Comparison of ENCODE assay signal across 11 mouse cellular contexts in the genomic region with DNA sequence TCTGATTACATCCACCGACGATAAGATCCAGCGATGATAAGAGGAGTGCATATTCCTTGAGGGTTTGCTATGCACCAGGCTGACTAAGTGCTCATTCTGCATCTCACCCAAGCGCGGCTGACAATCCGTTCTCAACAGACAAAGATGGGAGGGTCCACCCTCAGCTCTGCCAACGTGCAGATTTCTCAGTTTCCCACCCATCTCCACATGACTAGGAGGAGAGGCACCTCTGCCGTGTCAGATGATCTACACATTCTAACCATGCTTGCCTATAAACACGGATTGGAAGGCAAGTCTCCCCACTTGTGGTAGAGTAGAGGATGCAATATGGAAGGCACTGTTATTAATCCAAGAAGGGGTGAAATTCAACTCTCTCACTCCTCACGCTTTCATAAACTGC. TPM values are rescaled to one million over a fixed set of nuclear protein-coding genes. Genes with fewer than 3 reads are reported as not detected.
DNase-seq lines count a peak whose midpoint lies in the region; ATAC-seq and TF ChIP-seq lines count a peak whose summit lies in the region.
"Had no signal": no experiment of that assay in that cellular context is flagged by ENCODE, and none has a peak within 500 bp of the region (broad histone marks: within the 10 kb centered on the region; RNA-seq: fewer than 3 reads in every experiment).

No protein-coding gene starts in this region.

- no peak overlapping the region for H3K4me3 ChIP-seq in hindbrain, embryonic 15.5 days
- H3K4me3 ChIP-seq in hindbrain, embryonic 11.5 days (ENCODE audit: low read depth, low read length): no peak overlapping the region
- H3K4me3 ChIP-seq in MEL (ENCODE audit: control insufficient read depth in 1 of 2, insufficient read depth in 1 of 2, low read depth in 2 of 2, low read length in 2 of 2): no peak overlapping the region
- no peak overlapping the region for H3K4me3 ChIP-seq in cortical plate, adult 2 months (ENCODE audit: insufficient read depth, low read length)
- no peak overlapping the region for H3K4me3 ChIP-seq in limb, embryonic 11.5 days (ENCODE audit: low read depth, low read length)
- H3K4me3 ChIP-seq: left cerebral cortex, adult 2 months had no signal

- no peaks in the 10 kb centered on the region for H3K36me3 ChIP-seq in hindbrain, embryonic 15.5 days
- no peaks in the 10 kb centered on the region for H3K36me3 ChIP-seq in hindbrain, embryonic 11.5 days (ENCODE audit: control insufficient read depth, insufficient read depth, low read length)
- no peaks in the 10 kb centered on the region; a peak in 1 of 4 replicates for H3K36me3 ChIP-seq in MEL (ENCODE audit: control insufficient read depth in 1 of 2, insufficient read depth in 2 of 2, low read length in 2 of 2)
- no peaks in the 10 kb centered on the region for H3K36me3 ChIP-seq in limb, embryonic 11.5 days (ENCODE audit: control insufficient read depth, insufficient read depth, low read length)

- no peak for DNase-seq in hindbrain, embryonic 11.5 days (ENCODE audit: low spot score)
- DNase-seq in MEL (ENCODE audit: low read depth, low spot score): no peak
- DNase-seq in limb, embryonic 11.5 days (ENCODE audit: low spot score): no peak
- no peak for DNase-seq in urinary bladder, adult 18-20 months (ENCODE audit: low spot score in 2 of 2)
- DNase-seq in frontal cortex, postnatal 36 days (ENCODE audit: low spot score in 2 of 2): no peak
- DNase-seq: kidney, adult 18-20 months; thymus, adult 2 months had no signal

- no peak for TF ChIP-seq EP300 in MEL (IDR thresholded peaks at IDR 0.05; ENCODE audit: low read depth in 1 of 2, low read length in 2 of 2)

- peaks cover 25% of the 10 kb centered on the region for H3K4me1 ChIP-seq in hindbrain, embryonic 15.5 days (replicated peaks)
- H3K4me1 ChIP-seq in hindbrain, embryonic 11.5 days (replicated peaks; ENCODE audit: control insufficient read depth, insufficient read depth, low read length): no peaks in the 10 kb centered on the region
- H3K4me1 ChIP-seq in MEL (ENCODE audit: control insufficient read depth in 1 of 2, insufficient read depth in 2 of 2, low read length in 2 of 2): peaks cover 3 to 11% of the 10 kb centered on the region in 2 experiments; a peak in 2 of 4 replicates
- H3K4me1 ChIP-seq in cortical plate, adult 2 months (ENCODE audit: control insufficient read depth, insufficient read depth, low read length): no peaks in the 10 kb centered on the region
- peaks cover 14% of the 10 kb centered on the region for H3K4me1 ChIP-seq in limb, embryonic 11.5 days (ENCODE audit: control insufficient read depth, insufficient read depth, low read length)

- H3K27ac ChIP-seq in hindbrain, embryonic 15.5 days (replicated peaks): peak overlapping the region; percentile 59
- H3K27ac ChIP-seq in hindbrain, embryonic 11.5 days (ENCODE audit: low read depth, low read length): no peak overlapping the region
- no peak overlapping the region for H3K27ac ChIP-seq in MEL (ENCODE audit: control insufficient read depth, low read depth, low read length)
- H3K27ac ChIP-seq in cortical plate, adult 2 months (ENCODE audit: insufficient read depth, low read length): 0 out of 2 replicates have a peak overlapping the region, but pooled peaks have one; percentile 43
- H3K27ac ChIP-seq in limb, embryonic 11.5 days (replicated peaks; ENCODE audit: low read depth, low read length): 0 out of 2 replicates have a peak overlapping the region, but pooled peaks have one; percentile 16

- 70% methylated on average over 10 of the region's 10 CpGs for WGBS in hindbrain, embryonic 15.5 days
- WGBS in hindbrain, embryonic 11.5 days: 75% methylated on average over 10 of the region's 10 CpGs
- WGBS in limb, embryonic 11.5 days: 65% methylated on average over 10 of the region's 10 CpGs

- no peak for TF ChIP-seq CTCF in MEL (IDR thresholded peaks at IDR 0.05 in 2 of 3, conservative IDR thresholded peaks at IDR 0.05 in 1 of 3; ENCODE audit: control insufficient read depth in 1 of 3, insufficient read depth in 1 of 3, low read depth in 2 of 3, low read length in 3 of 3, poor library complexity in 1 of 3, severe bottlenecking in 1 of 3)
- no peak for TF ChIP-seq CTCF in cortical plate, adult 2 months (IDR thresholded peaks at IDR 0.05; ENCODE audit: extremely low read depth, insufficient read depth, low read length)

- no peak for TF ChIP-seq RAD21 in MEL (IDR thresholded peaks at IDR 0.05; ENCODE audit: low read depth, low read length)

- no peak overlapping the region for H3K4me2 ChIP-seq in hindbrain, embryonic 15.5 days
- no peak overlapping the region for H3K4me2 ChIP-seq in hindbrain, embryonic 11.5 days (replicated peaks; ENCODE audit: low read depth, low read length)
- H3K4me2 ChIP-seq in limb, embryonic 11.5 days (ENCODE audit: low read depth, severe bottlenecking): 0 out of 2 replicates have a peak overlapping the region, but pooled peaks have one; percentile 16

- H3K79me2 ChIP-seq in MEL (ENCODE audit: control insufficient read depth, insufficient read depth, low read length, poor library complexity): no peaks in the 10 kb centered on the region

- no peak for ATAC-seq in hindbrain, embryonic 15.5 days (ENCODE audit: low FRiP score, low read depth)
- no peak for ATAC-seq in hindbrain, embryonic 11.5 days (ENCODE audit: low FRiP score)
- no peak for ATAC-seq in limb, embryonic 11.5 days (ENCODE audit: insufficient number of reproducible peaks, low FRiP score, low TSS enrichment, low read depth)

- no peak for TF ChIP-seq POLR2A in MEL (IDR thresholded peaks at IDR 0.05; ENCODE audit: control insufficient read depth in 1 of 2, insufficient read depth in 1 of 2, low read depth in 1 of 2, low read length in 2 of 2, poor library complexity in 1 of 2)
- TF ChIP-seq POLR2A in cortical plate, adult 2 months (IDR thresholded peaks at IDR 0.05; ENCODE audit: extremely low read depth, insufficient read depth, low read length): no peak

- no peak overlapping the region for H3K9ac ChIP-seq in hindbrain, embryonic 15.5 days
- no peak overlapping the region for H3K9ac ChIP-seq in hindbrain, embryonic 11.5 days (ENCODE audit: low read depth, low read length)
- H3K9ac ChIP-seq in MEL (ENCODE audit: control insufficient read depth, low read depth, low read length, poor library complexity, severe bottlenecking): no peak overlapping the region
- no peak overlapping the region; the same call in 1 of the 2 replicates for H3K9ac ChIP-seq in limb, embryonic 11.5 days (ENCODE audit: low read length)

- no peaks in the 10 kb centered on the region for H3K27me3 ChIP-seq in hindbrain, embryonic 15.5 days
- H3K27me3 ChIP-seq in hindbrain, embryonic 11.5 days (ENCODE audit: control insufficient read depth, insufficient read depth, low read length): no peaks in the 10 kb centered on the region
- no peaks in the 10 kb centered on the region; a peak in 4 of 4 replicates for H3K27me3 ChIP-seq in MEL (ENCODE audit: control insufficient read depth in 1 of 2, insufficient read depth in 2 of 2, low read length in 2 of 2)
- no peaks in the 10 kb centered on the region for H3K27me3 ChIP-seq in limb, embryonic 11.5 days (ENCODE audit: control insufficient read depth, insufficient read depth, low read length)

- no peaks in the 10 kb centered on the region for H3K9me3 ChIP-seq in hindbrain, embryonic 15.5 days
- no peaks in the 10 kb centered on the region for H3K9me3 ChIP-seq in hindbrain, embryonic 11.5 days (ENCODE audit: control insufficient read depth, low read length)
- no peaks in the 10 kb centered on the region for H3K9me3 ChIP-seq in MEL (replicated peaks; ENCODE audit: insufficient read depth, low read length)
- no peaks in the 10 kb centered on the region for H3K9me3 ChIP-seq in limb, embryonic 11.5 days (ENCODE audit: control insufficient read depth, low read length)

RNA-seq across cellular contexts. Expression of a gene that starts 7.0 kb away (rescaled TPM):
- 48.0 and 53.1 TPM in 2 replicates for polyA plus RNA-seq in hindbrain, embryonic 15.5 days (2015; fragmentation: Nextera tagmentation; extraction: Ambion mirVana)
- 5.5 and 5.7 TPM in 2 replicates for polyA plus RNA-seq in hindbrain, embryonic 11.5 days (2014; fragmentation: Nextera tagmentation; extraction: Ambion mirVana)
- not detected in 2 replicates for total RNA-seq in MEL (2012; rRNA removed)
- not detected for polyA plus RNA-seq in MEL (2012; ENCODE audit: insufficient read depth in 1 of 2, insufficient read length in 2 of 2, low read depth in 1 of 2, low replicate concordance in 2 of 2, missing spikeins in 1 of 2)
- 57.9 and 61.0 TPM in 2 replicates for polyA plus RNA-seq in cortical plate, adult 2 months (2012; rRNA removed)
- polyA plus RNA-seq in limb, embryonic 11.5 days (2014; fragmentation: Nextera tagmentation; extraction: Ambion mirVana): 4.8 and 5.0 TPM in 2 replicates

RNA-seq across cellular contexts. Expression of a gene that starts 21.6 kb away (rescaled TPM):
- polyA plus RNA-seq in hindbrain, embryonic 15.5 days (2015; fragmentation: Nextera tagmentation; extraction: Ambion mirVana): 7.5 and 8.0 TPM in 2 replicates
- polyA plus RNA-seq in hindbrain, embryonic 11.5 days (2014; fragmentation: Nextera tagmentation; extraction: Ambion mirVana): 0.29 and 0.39 TPM in 2 replicates
- not detected in 2 replicates for total RNA-seq in MEL (2012; rRNA removed)
- polyA plus RNA-seq in MEL (2012; ENCODE audit: insufficient read depth in 1 of 2, insufficient read length in 2 of 2, low read depth in 1 of 2, low replicate concordance in 2 of 2, missing spikeins in 1 of 2): under 1 TPM in 1 of 2 experiments, not detected in 1; 0.01 TPM
- polyA plus RNA-seq in cortical plate, adult 2 months (2012; rRNA removed): 89.5 and 92.4 TPM in 2 replicates
- 0.04 and 0.21 TPM in 2 replicates for polyA plus RNA-seq in limb, embryonic 11.5 days (2014; fragmentation: Nextera tagmentation; extraction: Ambion mirVana)

RNA-seq across cellular contexts. Expression of a gene that starts 22.4 kb away (rescaled TPM):
- polyA plus RNA-seq in hindbrain, embryonic 15.5 days (2015; fragmentation: Nextera tagmentation; extraction: Ambion mirVana): 9.5 and 11.8 TPM in 2 replicates
- polyA plus RNA-seq in hindbrain, embryonic 11.5 days (2014; fragmentation: Nextera tagmentation; extraction: Ambion mirVana): 7.7 and 8.2 TPM in 2 replicates
- 0.81 and 1.4 TPM in 2 replicates for total RNA-seq in MEL (2012; rRNA removed)
- polyA plus RNA-seq in MEL (2012; ENCODE audit: insufficient read depth in 1 of 2, insufficient read length in 2 of 2, low read depth in 1 of 2, low replicate concordance in 2 of 2, missing spikeins in 1 of 2): 1 to 10 TPM in 1 of 2 experiments, not detected in 1; 1.5 TPM
- 15.1 and 15.8 TPM in 2 replicates for polyA plus RNA-seq in cortical plate, adult 2 months (2012; rRNA removed)
- 2.6 and 4.1 TPM in 2 replicates for polyA plus RNA-seq in limb, embryonic 11.5 days (2014; fragmentation: Nextera tagmentation; extraction: Ambion mirVana)

RNA-seq across cellular contexts. Expression of a gene that starts 26.5 kb away (rescaled TPM):
- 0.63 and 0.70 TPM in 2 replicates for polyA plus RNA-seq in hindbrain, embryonic 15.5 days (2015; fragmentation: Nextera tagmentation; extraction: Ambion mirVana)
- 0.19 TPM in 1 of 2 replicates, not detected in the other for polyA plus RNA-seq in hindbrain, embryonic 11.5 days (2014; fragmentation: Nextera tagmentation; extraction: Ambion mirVana)
- total RNA-seq in MEL (2012; rRNA removed): not detected in 2 replicates
- not detected for polyA plus RNA-seq in MEL (2012; ENCODE audit: insufficient read depth in 1 of 2, insufficient read length in 2 of 2, low read depth in 1 of 2, low replicate concordance in 2 of 2, missing spikeins in 1 of 2)
- 0.23 and 0.36 TPM in 2 replicates for polyA plus RNA-seq in cortical plate, adult 2 months (2012; rRNA removed)
- polyA plus RNA-seq in limb, embryonic 11.5 days (2014; fragmentation: Nextera tagmentation; extraction: Ambion mirVana): 0.13 TPM in 1 of 2 replicates, not detected in the other
- total RNA-seq: gastrocnemius, adult 18-20 months had no signal

RNA-seq across cellular contexts. Expression of a gene that starts 29.0 kb away (rescaled TPM):
- polyA plus RNA-seq in hindbrain, embryonic 15.5 days (2015; fragmentation: Nextera tagmentation; extraction: Ambion mirVana): 78.0 and 79.8 TPM in 2 replicates
- polyA plus RNA-seq in hindbrain, embryonic 11.5 days (2014; fragmentation: Nextera tagmentation; extraction: Ambion mirVana): 97.7 and 98.6 TPM in 2 replicates
- 60.0 and 68.1 TPM in 2 replicates for total RNA-seq in MEL (2012; rRNA removed)
- polyA plus RNA-seq in MEL (2012; ENCODE audit: insufficient read depth in 1 of 2, insufficient read length in 2 of 2, low read depth in 1 of 2, low replicate concordance in 2 of 2, missing spikeins in 1 of 2): 100 to 1,000 TPM; 125 to 183 TPM
- 15.2 and 15.3 TPM in 2 replicates for polyA plus RNA-seq in cortical plate, adult 2 months (2012; rRNA removed)
- 113 and 119 TPM in 2 replicates for polyA plus RNA-seq in limb, embryonic 11.5 days (2014; fragmentation: Nextera tagmentation; extraction: Ambion mirVana)

Comparison
In these comparisons a context has a peak if more than half of its experiments do, and no peak if none do; other contexts are left out.
1. H3K27ac ChIP-seq: peak in hindbrain, embryonic 15.5 days (single experiment), cortical plate, adult 2 months (single experiment) and limb, embryonic 11.5 days (single experiment); none in hindbrain, embryonic 11.5 days (single experiment) and MEL (single experiment).
2. RNA of a gene that starts 21.6 kb away (polyA plus RNA-seq): 89.5 to 92.4 TPM in cortical plate, adult 2 months; 7.5 to 8.0 TPM in hindbrain, embryonic 15.5 days, 0.29 to 0.39 TPM in hindbrain, embryonic 11.5 days, 0.04 to 0.21 TPM in limb, embryonic 11.5 days and 0.01 TPM in MEL; every median in the first group is over 10 times any median in the second.